Mouse (Mus musculus) regulatory T cell (primary cell): ENCODE data around the gene Scg5.

Experiments used
- in situ Hi-C: fragments of 300-600 bp; cut with MboI, MseI; formaldehyde crosslinking; loops from one replicate; pipeline ENCODE4 v1.15.1; 2025; ENCODE audit warnings: high pct_unique_total_duplicates

Gene Scg5

GRCm38 (mm10) chr2:113757525-113758310, 71.2 kb downstream of the Scg5 start:
- in situ Hi-C loops: no loop called here

GRCm38 (mm10) chr2:113756924-113757524, 71.9 kb downstream of the Scg5 start:
- in situ Hi-C loops: no loop called here

GRCm38 (mm10) chr2:113749721-113750120, 79.2 kb downstream of the Scg5 start:
- in situ Hi-C loops: no loop called here

DNA sequence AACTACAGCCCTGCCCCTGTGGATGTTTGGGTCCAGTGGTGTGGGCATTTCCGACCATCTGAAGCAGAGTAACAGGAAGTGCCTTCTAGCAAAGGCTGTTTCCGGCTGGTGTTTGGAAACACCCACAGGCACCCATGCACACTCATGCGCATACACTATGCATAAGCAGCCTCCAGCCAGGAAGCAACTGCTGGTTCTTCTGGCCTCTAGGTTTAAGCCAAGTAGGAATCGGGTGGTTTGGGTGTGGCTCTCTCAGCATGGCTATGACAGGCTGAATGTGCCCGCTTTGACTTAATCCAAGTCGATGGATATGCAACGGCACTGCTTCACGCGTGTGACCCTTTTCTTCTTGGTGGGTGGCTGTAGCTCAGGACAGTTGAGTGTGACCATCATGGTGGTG, 79.6 kb downstream of the Scg5 start:
- in situ Hi-C loops: no loop called here

GRCm38 (mm10) chr2:113728581-113728980, 100.3 kb downstream of the Scg5 start:
- in situ Hi-C loops: no loop called here
